Mouse (Mus musculus) heart, embryonic 11.5 days (tissue): ENCODE results near the gene Rgl3. TPM values are rescaled to one million over a fixed set of nuclear protein-coding genes. Genes with fewer than 3 reads are reported as not detected.

Source experiments
- ATAC-seq: fragments of 200-750 bp; cut with Nextera tagmentation; replicated peaks from 2 replicates; pipeline ENCODE4 v1.8.0; 2017; ENCODE audit warnings: moderate library complexity; ENCODE audit not compliant: insufficient number of reproducible peaks, low FRiP score, low TSS enrichment
- H3K27ac ChIP-seq: fragments of 300-500 bp; sonication (generic); 2 replicates; pipeline ENCODE4 v1.5.1; 2014; ENCODE audit warnings: mild to moderate bottlenecking, low read depth, low read length
- H3K27me3 ChIP-seq: fragments of 300-500 bp; sonication (generic); 2 replicates; pipeline ENCODE4 v1.6.1; 2014; ENCODE audit warnings: mild to moderate bottlenecking, low read length, mixed read lengths; ENCODE audit not compliant: control insufficient read depth, insufficient read depth
- H3K36me3 ChIP-seq: fragments of 300-500 bp; sonication (generic); 2 replicates; pipeline ENCODE4 v1.6.1; 2014; ENCODE audit warnings: mild to moderate bottlenecking, low read length, moderate library complexity, mixed read lengths; ENCODE audit not compliant: control insufficient read depth, insufficient read depth
- H3K4me1 ChIP-seq: fragments of 300-500 bp; sonication (generic); 2 replicates; pipeline ENCODE4 v1.6.1; 2014; ENCODE audit warnings: low read length; ENCODE audit not compliant: control insufficient read depth, insufficient read depth
- H3K4me2 ChIP-seq: fragments of 300-500 bp; sonication (generic); 2 replicates; pipeline ENCODE4 v1.6.1; 2014; ENCODE audit warnings: mild to moderate bottlenecking, moderate library complexity
- H3K4me3 ChIP-seq: fragments of 300-500 bp; sonication (generic); 2 replicates; pipeline ENCODE4 v1.5.1; 2014; ENCODE audit warnings: low read depth, low read length
- H3K9ac ChIP-seq: fragments of 300-500 bp; sonication (generic); 2 replicates; pipeline ENCODE4 v1.6.1; 2014; ENCODE audit warnings: mild to moderate bottlenecking, low read depth, low read length, moderate library complexity
- H3K9me3 ChIP-seq: fragments of 300-500 bp; sonication (generic); replicated peaks from 2 replicates; pipeline ENCODE4 v1.6.1; 2016; ENCODE audit warnings: low read length; ENCODE audit not compliant: control insufficient read depth
- WGBS: fragments of 180-500 bp; shearing (Covaris S2); extraction: QIAGEN DNeasy Blood & Tissue Kit; methylation state at CpG from one replicate; pipeline ENCODE4 v1.1.7; 2014; ENCODE audit not compliant: insufficient replicate concordance; 5-methylcytosine and 5-hydroxymethylcytosine counted together
- polyA plus RNA-seq: library from polyadenylated mRNA; unstranded; fragments of >200 nt; fragmentation: Nextera tagmentation; extraction: Ambion mirVana; gene quantifications from 2 replicates; pipeline ENCODE4 v1.2.1, GENCODE M21; 2014

Rgl3 gene
- polyA plus RNA-seq, 1 experiment from 2014 or later = 0.74 TPM

- no peaks in the 10 kb centered on the region for H3K36me3 ChIP-seq
- H3K4me3 ChIP-seq = no peak overlapping the region
- no peak overlapping the region for H3K27ac ChIP-seq
- H3K9ac ChIP-seq = no peak overlapping the region
- no peaks in the 10 kb centered on the region for H3K27me3 ChIP-seq
- WGBS = 88% methylated on average over 1 of the region's 1 CpGs
- ATAC-seq = no peak
- H3K4me2 ChIP-seq = no peak overlapping the region
- no peaks in the 10 kb centered on the region for H3K9me3 ChIP-seq
- H3K4me1 ChIP-seq = peaks cover 20% of the 10 kb centered on the region
Observed at GRCm38 (mm10) chr9:21925506-21925905, 63.7 kb downstream of the Rgl3 start.

DNA sequence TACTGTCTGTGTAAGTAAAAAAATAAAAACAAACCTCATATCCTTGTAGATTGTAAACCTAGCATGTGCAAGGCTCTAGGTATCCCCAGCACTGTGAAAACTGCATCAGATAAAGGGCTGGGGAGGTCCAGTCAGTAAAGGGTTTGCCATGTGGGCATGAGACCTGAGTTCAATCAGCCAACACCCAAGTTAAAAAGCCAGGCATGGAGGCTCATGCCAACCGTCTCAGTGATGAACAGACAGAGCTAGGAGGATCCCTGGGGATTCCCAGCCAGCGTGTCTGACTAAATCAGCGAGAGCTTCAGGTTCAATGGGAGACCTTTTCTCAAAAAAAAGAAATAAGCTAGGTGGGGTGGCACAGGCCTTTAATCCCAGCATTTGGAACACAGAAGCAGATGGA, 64.2 kb downstream of the Rgl3 start:
- no peak overlapping the region for H3K9ac ChIP-seq
- ATAC-seq = no peak
- no peak overlapping the region for H3K27ac ChIP-seq
- H3K4me1 ChIP-seq = peaks cover 20% of the 10 kb centered on the region
- 88% methylated on average over 3 of the region's 3 CpGs for WGBS
- H3K4me2 ChIP-seq = no peak overlapping the region
- no peaks in the 10 kb centered on the region for H3K27me3 ChIP-seq
- no peaks in the 10 kb centered on the region for H3K36me3 ChIP-seq
- no peaks in the 10 kb centered on the region for H3K9me3 ChIP-seq
- H3K4me3 ChIP-seq = no peak overlapping the region

DNA sequence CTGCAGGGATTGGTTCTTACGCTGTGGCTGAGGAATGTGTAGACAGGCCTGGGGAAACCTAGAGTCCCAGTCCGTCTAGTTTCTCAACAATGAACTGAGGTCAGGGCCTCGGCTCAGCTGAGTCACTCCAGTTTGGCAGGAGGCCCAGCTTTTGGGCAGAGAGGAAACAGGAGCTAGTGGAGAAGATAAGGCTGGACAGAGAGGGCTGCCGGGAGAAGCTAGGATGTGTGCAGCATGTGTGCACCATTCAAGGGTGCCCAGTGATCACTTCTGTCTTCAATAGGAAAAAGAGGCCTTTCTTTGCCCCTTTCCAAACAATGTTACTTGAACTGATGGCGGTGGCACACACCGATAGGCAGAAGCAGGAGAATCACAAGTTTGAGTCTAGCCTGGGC, 65.2 kb downstream of the Rgl3 start:
- Histone ChIP-seq H3K9ac (no peak overlapping the region), H3K36me3 (no peaks in the 10 kb centered on the region), H3K4me2 (no peak overlapping the region), H3K27ac (peak overlapping the region; percentile 77), H3K4me1 (peaks cover 20% of the 10 kb centered on the region), H3K9me3 (no peaks in the 10 kb centered on the region), H3K27me3 (no peaks in the 10 kb centered on the region), H3K4me3 (no peak overlapping the region)
- ATAC-seq = peak; percentile 80
- WGBS = 39% methylated on average over 6 of the region's 6 CpGs

GRCm38 (mm10) chr9:21923490-21924098, 65.7 kb downstream of the Rgl3 start:
- no peak overlapping the region for H3K4me3 ChIP-seq
- H3K4me2 ChIP-seq = no peak overlapping the region
- 50% methylated on average over 3 of the region's 3 CpGs for WGBS
- H3K4me1 ChIP-seq = peaks cover 20% of the 10 kb centered on the region
- H3K27ac ChIP-seq = peak overlapping the region; percentile 77
- H3K27me3 ChIP-seq = no peaks in the 10 kb centered on the region
- H3K9me3 ChIP-seq = no peaks in the 10 kb centered on the region
- no peaks in the 10 kb centered on the region for H3K36me3 ChIP-seq
- no peak overlapping the region for H3K9ac ChIP-seq
- no peak for ATAC-seq

DNA sequence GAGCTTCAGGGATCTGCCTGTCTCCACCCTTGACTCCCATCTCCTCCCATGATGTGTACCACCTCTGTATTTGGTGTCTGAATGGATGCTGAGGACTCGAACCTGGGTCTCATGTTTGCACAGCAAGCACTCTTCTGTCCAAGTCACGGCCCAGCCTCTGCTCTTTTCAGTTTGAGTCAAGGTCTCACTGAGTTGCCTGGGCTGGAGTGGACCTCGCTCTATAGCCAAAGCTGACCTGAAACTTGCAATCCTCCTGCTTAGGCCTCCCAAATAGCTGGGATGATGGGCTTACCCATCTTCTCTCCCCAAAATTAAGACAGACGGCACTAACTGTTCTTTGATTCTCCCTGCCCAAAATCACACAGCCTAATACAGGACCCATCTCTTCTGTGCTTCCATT, 66.2 kb downstream of the Rgl3 start:
- no peak overlapping the region for H3K4me2 ChIP-seq
- H3K4me1 ChIP-seq = peaks cover 20% of the 10 kb centered on the region
- no peak for ATAC-seq
- no peaks in the 10 kb centered on the region for H3K9me3 ChIP-seq
- H3K27me3 ChIP-seq = no peaks in the 10 kb centered on the region
- H3K36me3 ChIP-seq = no peaks in the 10 kb centered on the region
- no peak overlapping the region for H3K4me3 ChIP-seq
- 0 out of 2 replicates have a peak overlapping the region, but pooled peaks have one; percentile 77 for H3K27ac ChIP-seq
- 81% methylated on average over 4 of the region's 4 CpGs for WGBS
- no peak overlapping the region for H3K9ac ChIP-seq

Other genes with a start within 250 kb of the Rgl3 start
- 90.5 and 103 TPM in 2 replicates for gene Spc24, start 229.1 kb downstream of the Rgl3 start, polyA plus RNA-seq
- gene Kank2, start 190.7 kb downstream of the Rgl3 start, polyA plus RNA-seq = 8.9 and 9.0 TPM in 2 replicates
- gene Angptl8, start 153.9 kb downstream of the Rgl3 start, polyA plus RNA-seq = 1.1 and 1.9 TPM in 2 replicates
- 43.9 and 50.1 TPM in 2 replicates for gene Dock6, start 136.8 kb downstream of the Rgl3 start, polyA plus RNA-seq
- 5.6 and 6.4 TPM in 2 replicates for gene Rab3d, start 71.3 kb downstream of the Rgl3 start, polyA plus RNA-seq
- gene Ccdc159, start 62.0 kb downstream of the Rgl3 start, polyA plus RNA-seq = 2.3 and 3.3 TPM in 2 replicates
- 39.0 and 45.1 TPM in 2 replicates for gene Tmem205, start 61.9 kb downstream of the Rgl3 start, polyA plus RNA-seq
- gene Plppr2, start 52.4 kb downstream of the Rgl3 start, polyA plus RNA-seq = 5.3 and 5.5 TPM in 2 replicates
- 9.0 and 13.1 TPM in 2 replicates for gene Swsap1, start 33.7 kb downstream of the Rgl3 start, polyA plus RNA-seq
- 15.4 and 22.8 TPM in 2 replicates for gene Epor, start 25.9 kb downstream of the Rgl3 start, polyA plus RNA-seq
- gene Ccdc151, start 13.2 kb upstream of the Rgl3 start, polyA plus RNA-seq = not detected in 2 replicates
- 72.2 and 77.8 TPM in 2 replicates for gene Prkcsh, start 13.4 kb upstream of the Rgl3 start, polyA plus RNA-seq
- 0.27 and 0.37 TPM in 2 replicates for gene Elavl3, start 62.6 kb upstream of the Rgl3 start, polyA plus RNA-seq
- gene Gm49318, start 81.8 kb upstream of the Rgl3 start, polyA plus RNA-seq = not detected in 2 replicates
- 5.5 and 6.7 TPM in 2 replicates for gene Zfp653, start 81.9 kb upstream of the Rgl3 start, polyA plus RNA-seq
- 48.4 and 50.6 TPM in 2 replicates for gene Ecsit, start 96.0 kb upstream of the Rgl3 start, polyA plus RNA-seq
- gene Cnn1, start 109.8 kb upstream of the Rgl3 start, polyA plus RNA-seq = 388 and 445 TPM in 2 replicates
- gene Elof1, start 127.7 kb upstream of the Rgl3 start, polyA plus RNA-seq = 132 and 134 TPM in 2 replicates
- 51.6 and 68.9 TPM in 2 replicates for gene Acp5, start 146.3 kb upstream of the Rgl3 start, polyA plus RNA-seq
- 47.0 and 47.8 TPM in 2 replicates for gene Pigyl, start 167.4 kb upstream of the Rgl3 start, polyA plus RNA-seq
- gene Zfp872, start 198.6 kb upstream of the Rgl3 start, polyA plus RNA-seq = 0.04 and 0.10 TPM in 2 replicates
- gene Zfp809, start 236.3 kb upstream of the Rgl3 start, polyA plus RNA-seq = 19.0 and 20.0 TPM in 2 replicates